Mouse (Mus musculus) liver, embryonic 14.5 days (tissue): ENCODE results near the gene Itga6.

ENCODE experiments used
- CTCF ChIP-seq: IDR thresholded peaks from 2 replicates; pipeline ENCODE4 v1.5.1; 2016; ENCODE audit warnings: antibody characterized with exemption, low read depth, control low read depth
- EP300 ChIP-seq: IDR thresholded peaks from 2 replicates; pipeline ENCODE4 v1.6.1; 2016; ENCODE audit warnings: antibody characterized with exemption, low read depth

DNA sequence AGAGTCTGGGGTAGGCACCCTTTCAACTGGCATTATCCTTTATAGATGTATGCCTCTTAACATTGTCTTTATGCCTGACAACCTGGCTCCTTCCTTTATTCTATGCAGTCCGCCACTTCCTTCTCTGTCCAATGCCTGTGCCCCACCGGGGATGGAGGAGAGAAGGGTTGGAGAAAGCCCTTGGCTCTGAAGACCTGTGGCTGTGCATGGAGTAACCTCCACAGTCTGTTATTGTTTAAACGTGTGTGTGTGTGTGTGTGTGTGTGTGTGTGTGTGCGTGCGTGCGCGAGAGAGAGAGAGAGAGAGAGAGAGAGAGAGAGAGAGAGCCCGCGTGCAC lies 67.6 kb downstream of the Itga6 start:
- no peak for TF ChIP-seq CTCF
- TF ChIP-seq EP300: no peak
